Mouse (Mus musculus): ENCODE data around the gene BC024978.

Gene BC024978

DNA sequence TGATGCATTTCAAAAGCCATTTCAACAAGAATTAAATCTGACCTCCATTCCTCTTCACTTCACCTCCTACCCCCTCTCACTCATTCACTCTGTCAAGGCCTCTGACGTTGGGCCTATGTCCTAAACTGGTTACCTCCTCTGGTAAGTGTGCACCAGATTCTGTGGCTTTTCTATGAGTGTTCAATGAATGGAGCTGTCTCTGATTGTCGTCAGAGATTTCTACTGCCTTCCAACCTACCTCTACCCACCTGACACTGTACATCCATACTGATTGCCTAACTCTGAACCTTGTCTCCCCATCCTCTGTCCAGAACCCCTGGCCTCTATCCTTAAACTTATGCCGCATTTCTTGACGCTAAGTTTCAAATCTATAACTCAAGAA is 17.6 kb upstream of the BC024978 start:
- DNase-seq (ENCODE audit: low read depth, low spot score): no peak

GRCm38 (mm10) chr7:27178324-27179216 is 17.0 kb upstream of the BC024978 start, which contains the start of gene Rab4b:
Rab4b (minus strand) TSS chr7:27178896.
- DNase-seq (ENCODE audit: low read depth, low spot score): peak; percentile 100

GRCm38 (mm10) chr7:27179217-27179918 is 16.2 kb upstream of the BC024978 start:
- no peak for DNase-seq (ENCODE audit: low read depth, low spot score)

GRCm38 (mm10) chr7:27180036-27180435 is 15.5 kb upstream of the BC024978 start:
- no peak for DNase-seq (ENCODE audit: low read depth, low spot score)

DNA sequence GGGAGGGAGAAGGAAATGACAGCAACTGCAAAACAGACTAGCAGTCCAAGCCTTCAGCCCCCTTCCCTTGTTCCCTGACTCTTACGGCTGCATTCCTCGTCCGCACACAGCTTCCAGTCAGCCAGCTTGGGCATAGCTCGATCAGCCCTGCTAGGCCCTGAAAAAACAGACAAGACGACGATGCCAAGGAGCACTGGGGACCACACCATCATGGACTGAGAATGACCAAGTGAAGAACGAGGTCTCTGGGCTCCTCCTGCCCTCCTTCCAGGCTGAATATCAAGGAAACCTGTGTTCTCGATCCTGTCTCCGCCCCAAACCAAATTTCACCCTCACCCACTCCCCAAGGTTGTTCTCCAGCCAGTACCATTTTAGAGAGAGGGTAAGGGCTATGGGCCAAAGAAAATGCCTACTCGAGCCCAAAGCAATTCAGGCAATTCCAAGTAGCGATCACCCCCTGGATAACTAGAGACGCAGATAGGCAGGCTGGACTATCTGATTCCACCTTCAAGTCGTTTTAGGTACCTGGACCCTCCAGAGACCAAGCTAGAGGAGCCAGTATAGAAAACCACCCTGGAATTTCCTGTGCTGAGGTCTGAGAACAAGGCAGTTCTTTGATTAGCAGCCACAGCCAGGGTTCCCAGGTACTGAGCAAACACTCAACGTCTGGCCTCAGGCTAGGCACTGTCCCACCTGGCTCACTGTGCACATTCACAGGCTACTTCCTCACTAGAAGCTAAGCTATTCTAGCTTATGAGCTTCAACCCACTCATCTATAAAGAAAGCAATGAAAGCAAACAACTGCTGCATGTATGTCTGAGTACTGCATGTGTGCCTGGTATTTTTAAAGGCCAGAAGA is 14.5 kb upstream of the BC024978 start, which contains the start of the genes Gm21983 and Mia:
Gene Gm21983 (minus strand): TSS at position 250 of the 859 bp plus-strand sequence.
Gene Mia (minus strand): TSS at position 321 of the 859 bp plus-strand sequence.
- DNase-seq (ENCODE audit: low read depth, low spot score): no peak

DNA sequence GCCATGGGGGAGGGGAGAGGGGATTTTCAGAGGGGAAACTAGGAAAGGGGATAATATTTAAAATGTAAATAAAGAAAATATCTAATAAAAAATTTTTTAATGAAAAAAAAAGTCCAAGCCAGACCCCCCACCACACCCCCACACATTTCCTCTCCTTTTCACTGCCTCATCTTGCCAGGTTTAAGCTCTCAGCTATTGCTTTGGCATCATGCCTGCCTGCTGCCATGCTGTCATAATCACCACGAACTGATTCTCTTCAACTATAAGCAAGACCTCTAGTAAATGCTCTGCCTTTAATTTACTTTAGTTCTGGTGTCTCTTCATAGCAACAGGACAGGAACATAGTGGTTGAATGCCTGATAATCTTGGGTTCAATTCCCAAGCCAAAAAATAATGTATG is 13.1 kb upstream of the BC024978 start:
- DNase-seq (ENCODE audit: low read depth, low spot score): no peak

DNA sequence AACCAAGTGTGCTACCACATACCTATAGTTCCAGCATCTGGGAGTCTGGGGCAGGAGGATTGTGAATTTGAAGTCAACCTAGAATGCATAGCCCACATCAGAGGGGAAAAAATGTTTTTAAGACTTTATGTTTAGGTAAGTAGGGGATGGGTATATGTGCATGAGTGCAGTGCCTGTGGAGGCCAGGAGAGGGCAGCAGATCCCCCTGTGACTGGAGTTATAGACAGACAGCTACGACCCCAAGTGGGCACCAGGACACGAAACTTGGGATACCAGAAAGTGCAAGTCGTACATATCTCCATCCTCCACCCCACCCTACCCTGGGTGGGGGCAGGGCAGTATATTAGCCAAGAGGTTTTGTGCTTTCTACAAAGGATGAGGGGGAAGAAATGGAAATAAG is 10.6 kb upstream of the BC024978 start:
- DNase-seq (ENCODE audit: low read depth, low spot score): no peak

DNA sequence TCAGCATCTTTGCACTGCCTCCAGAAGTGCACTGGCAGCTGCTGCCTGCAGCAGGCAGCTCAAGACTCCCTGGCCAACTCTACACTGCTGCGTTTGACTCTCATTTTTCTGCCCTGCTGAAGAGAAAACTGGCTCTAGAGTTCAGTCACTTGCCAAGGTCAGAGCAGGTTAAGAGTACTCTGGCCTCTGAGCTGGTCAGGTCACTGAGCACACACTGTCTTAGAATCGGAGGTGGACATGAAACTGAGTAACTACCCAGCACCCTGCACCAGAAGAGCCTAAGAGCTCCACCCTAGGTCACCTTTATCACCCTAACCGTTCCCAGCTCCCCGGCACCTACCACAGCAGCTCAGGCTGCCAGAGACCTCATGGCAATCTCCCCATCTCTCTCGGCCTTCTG is 9.6 kb upstream of the BC024978 start:
- DNase-seq (ENCODE audit: low read depth, low spot score): no peak

- DNase-seq (ENCODE audit: low read depth, low spot score): no peak
These were observed 6.2 kb upstream of the BC024978 start for GRCm38 (mm10) chr7:27189271-27189931.

DNA sequence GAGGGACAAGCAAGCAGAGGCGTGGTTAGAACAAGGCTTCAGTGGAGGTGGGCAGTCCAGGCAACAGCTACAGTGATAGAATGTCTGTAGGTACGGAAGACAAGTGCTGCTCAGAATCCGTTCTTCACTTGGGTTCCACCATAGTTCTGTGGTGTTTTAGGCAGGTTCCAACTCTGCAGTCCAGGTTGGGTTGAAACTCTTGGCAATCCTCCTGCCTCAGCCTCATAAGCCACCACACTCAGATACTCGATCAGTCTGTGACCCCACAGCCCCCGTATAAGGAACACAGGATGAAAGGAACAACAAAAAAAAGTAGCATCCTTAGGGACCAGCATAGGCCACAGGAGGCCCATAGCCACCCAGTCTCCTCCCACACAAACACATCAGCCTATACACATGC is 3.1 kb upstream of the BC024978 start:
- no peak for DNase-seq (ENCODE audit: low read depth, low spot score)

GRCm38 (mm10) chr7:27193731-27194130 is 1.9 kb upstream of the BC024978 start:
- no peak for DNase-seq (ENCODE audit: low read depth, low spot score)

DNA sequence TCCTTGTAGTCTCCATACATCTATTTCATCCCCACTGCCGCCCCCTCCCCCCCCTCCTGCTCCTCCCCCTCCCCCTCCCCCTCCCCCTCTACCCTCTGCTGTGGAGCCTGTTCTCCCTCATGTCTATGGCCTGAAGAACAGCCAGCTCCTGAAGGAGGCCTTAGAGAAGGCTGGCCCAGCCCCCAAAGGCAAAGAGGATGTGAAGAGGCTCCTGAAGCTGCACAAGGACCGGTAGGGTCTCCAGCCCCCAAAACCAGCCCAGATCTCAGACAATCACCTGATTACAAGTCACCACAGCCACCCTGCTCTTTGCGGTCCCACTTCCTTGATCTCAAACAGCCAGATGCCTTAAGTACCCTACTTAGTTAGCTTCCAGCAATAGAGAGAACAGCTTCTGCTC is 1.6 kb downstream of the BC024978 start:
- no peak for DNase-seq (ENCODE audit: low read depth, low spot score)

DNA sequence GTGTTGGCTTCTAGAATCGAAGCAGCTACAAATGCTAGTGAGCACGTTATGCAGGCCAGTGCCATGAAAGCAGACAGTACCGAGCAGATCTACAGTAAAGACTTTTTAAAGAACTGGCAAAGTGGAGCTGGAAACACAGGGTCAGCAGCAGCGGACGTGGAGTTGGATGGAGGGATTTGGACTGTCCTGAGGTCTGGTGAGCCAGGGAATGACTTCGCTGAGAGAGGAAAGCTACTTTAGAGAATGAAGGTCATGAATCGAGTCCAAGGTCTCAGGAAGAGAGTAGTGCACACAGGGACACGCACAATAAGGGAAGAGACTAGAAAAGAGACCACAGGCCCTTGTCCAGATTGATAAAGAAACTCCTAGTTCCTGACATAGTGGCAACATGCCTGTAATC is 2.1 kb downstream of the BC024978 start:
- no peak for DNase-seq (ENCODE audit: low read depth, low spot score)

GRCm38 (mm10) chr7:27198355-27198754 is 2.8 kb downstream of the BC024978 start:
- no peak for DNase-seq (ENCODE audit: low read depth, low spot score)

DNA sequence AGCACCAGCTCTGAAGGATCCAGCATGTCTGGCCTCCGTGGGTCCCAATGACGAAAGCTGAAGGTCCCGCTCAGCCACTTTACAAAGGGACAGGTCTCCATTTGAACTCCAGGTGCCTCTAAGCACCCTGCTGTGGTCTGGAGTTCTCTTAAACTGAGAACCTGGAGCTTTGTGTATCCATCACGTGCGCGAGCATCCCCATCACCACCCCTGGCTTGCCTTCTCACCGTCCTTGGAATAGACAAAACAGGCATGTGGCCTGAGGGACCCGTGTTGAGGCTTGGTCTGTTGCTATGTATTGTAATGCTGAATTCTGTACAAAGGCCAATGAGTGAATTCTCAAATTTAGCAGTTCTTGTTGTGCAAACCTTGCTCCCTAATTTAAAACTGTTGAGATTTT is 3.2 kb downstream of the BC024978 start:
- DNase-seq (ENCODE audit: low read depth, low spot score): no peak

DNA sequence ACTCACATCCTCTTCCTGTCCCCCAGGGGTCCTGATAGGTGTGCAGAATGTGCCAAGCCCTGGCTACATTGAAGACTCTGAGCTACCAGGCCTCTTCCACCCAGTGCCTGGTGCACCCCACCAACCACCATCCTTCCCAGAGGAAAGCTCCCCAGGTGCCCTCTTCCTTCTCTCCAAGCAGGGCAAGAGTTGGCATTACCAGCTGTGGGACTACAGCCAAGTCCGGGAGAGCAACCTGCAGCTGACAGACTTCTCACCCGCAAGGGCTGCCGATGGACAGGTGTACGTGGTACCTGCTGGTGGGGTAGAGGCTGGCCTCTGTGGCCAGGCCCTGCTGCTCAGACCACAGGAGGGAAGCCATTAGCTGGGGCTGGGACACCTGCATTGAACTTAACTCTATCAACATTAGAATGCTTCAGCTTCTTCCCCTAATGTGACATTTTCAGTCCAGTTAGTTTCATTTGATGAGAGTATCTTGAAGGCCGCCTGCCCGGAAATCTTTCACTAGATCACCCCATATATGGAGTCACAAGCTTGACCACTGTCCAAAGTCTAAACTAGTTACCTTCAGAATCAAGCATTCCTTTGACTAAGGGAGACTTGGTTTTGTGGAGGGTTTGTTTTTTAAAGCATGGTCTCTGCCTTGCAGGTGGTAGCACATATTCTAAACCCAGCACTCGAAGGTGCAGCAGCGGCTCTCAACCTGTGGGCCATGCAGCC is 8.3 kb downstream of the BC024978 start:
- no peak for DNase-seq (ENCODE audit: low read depth, low spot score)

DNA sequence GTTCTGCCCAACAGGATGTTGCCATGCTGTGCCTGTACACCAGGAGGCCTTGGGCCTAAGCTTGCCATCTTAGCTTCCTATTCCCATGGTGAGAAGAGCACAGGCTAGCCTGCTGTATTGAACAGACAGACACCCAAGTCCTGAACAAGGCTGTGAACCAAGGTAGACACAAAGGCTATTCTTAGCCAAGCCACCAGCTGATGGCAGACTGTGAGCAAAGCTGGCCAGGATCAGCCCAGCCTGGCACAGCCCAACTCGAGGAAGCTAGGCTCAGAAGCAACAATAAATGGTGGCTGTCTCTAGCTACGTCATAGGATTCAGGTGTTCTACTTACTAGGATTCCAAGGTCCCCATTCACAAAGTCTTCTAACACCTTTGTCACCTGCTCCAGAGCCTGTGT is 17.0 kb downstream of the BC024978 start:
- no peak for DNase-seq (ENCODE audit: low read depth, low spot score)

GRCm38 (mm10) chr7:27218586-27218985 is 23.0 kb downstream of the BC024978 start:
- no peak for DNase-seq (ENCODE audit: low read depth, low spot score)

- no peak for DNase-seq (ENCODE audit: low read depth, low spot score)
These were observed 24.4 kb downstream of the BC024978 start for GRCm38 (mm10) chr7:27219937-27220336.

- DNase-seq (ENCODE audit: low read depth, low spot score): no peak
These were observed 26.4 kb downstream of the BC024978 start for GRCm38 (mm10) chr7:27221939-27222338.

DNA sequence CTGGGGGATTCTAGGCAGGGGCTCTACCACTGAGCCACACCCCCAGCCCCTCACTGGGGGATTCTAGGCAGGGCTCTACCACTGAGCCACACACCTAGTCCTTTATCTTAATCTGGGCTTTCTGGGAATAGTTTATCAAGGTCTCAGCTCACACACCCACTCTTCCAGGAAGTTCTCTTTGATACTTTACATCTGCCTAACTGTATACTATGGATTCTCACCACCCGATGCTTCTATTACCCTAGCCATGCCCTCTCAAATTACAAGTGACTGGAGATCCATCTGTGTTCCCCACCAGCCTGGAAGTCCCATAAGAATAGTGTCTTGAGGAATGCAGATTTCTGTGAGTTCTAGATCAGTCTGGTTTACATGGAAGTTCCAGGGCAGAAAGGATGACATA is 27.0 kb downstream of the BC024978 start:
- no peak for DNase-seq (ENCODE audit: low read depth, low spot score)
